Mouse (Mus musculus) kidney, postnatal 36 days (tissue): ENCODE data around the gene Hps6.

Source experiments
- DNase-seq, 2 experiments: peaks; one replicate each; pipeline ENCODE4 v3.0.0; 2021 to 2022; ENCODE audit warnings: mixed read lengths in 2 of 2

The Hps6 gene

DNA sequence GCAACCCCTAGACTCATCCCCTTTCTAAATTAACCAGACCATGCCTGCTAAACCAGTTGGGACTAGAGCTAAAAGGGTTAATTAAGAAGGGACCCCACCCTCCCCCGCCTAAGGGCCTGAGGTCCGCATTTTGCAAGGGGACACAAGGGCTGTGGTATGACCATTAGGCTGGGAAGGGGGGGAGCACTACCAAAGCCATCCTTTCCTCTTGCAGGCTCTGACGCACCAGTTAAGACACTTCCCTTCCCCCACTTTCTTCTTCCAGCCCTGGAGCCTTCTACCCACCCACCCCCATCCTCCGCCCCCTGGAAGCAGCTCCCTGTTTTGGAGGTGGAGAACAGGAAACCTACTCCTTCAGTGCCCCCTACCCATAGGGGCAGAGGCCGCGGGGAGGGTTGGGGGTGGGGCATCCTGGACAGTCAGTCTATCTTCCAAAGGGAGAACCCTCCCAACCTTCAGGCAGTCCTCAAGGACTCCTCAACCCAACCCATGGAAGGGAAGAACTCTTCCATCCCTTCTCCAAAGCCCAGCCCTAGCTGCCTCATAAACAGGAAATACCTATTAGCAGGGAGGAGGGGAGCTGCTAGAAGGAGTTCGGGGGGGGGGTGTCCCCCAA is 42.5 kb downstream of the Hps6 start:
- peak; percentile 65 to 67 for DNase-seq

GRCm38 (mm10) chr19:46046621-46047025 is 43.3 kb downstream of the Hps6 start:
- DNase-seq: peak in 1 of 2 experiments; percentile 31

GRCm38 (mm10) chr19:46047426-46047825 is 44.1 kb downstream of the Hps6 start:
- DNase-seq: no peak

- no peak for DNase-seq
These were observed 45.8 kb downstream of the Hps6 start for GRCm38 (mm10) chr19:46049129-46049528.

GRCm38 (mm10) chr19:46050462-46050861 is 47.2 kb downstream of the Hps6 start:
- DNase-seq: no peak
